Mouse (Mus musculus) megakaryocyte, embryonic 14.5 days (primary cell): ENCODE data around the gene Nrxn1.

Experiments
- FLI1 ChIP-seq: IDR thresholded peaks from 2 replicates; pipeline ENCODE4 v1.6.1; 2012; ENCODE audit warnings: low read length, inconsistent platforms, mixed read lengths
- GATA1 ChIP-seq: IDR thresholded peaks from 3 replicates; pipeline ENCODE4 v1.6.1; 2012; ENCODE audit warnings: mixed read lengths, low read length, inconsistent platforms, borderline replicate concordance

GRCm38 (mm10) chr17:90818340-90818739 is 274.5 kb downstream of the Nrxn1 start:
- TF ChIP-seq FLI1 (no peak), GATA1 (no peak)
